Mouse (Mus musculus) gonadal fat pad, adult 2 months (tissue): ENCODE data around the gene Gpr141. TPM values are rescaled to one million over a fixed set of nuclear protein-coding genes. Genes with fewer than 3 reads are reported as not detected.

Experiments
- DNase-seq: peaks from one replicate; pipeline ENCODE4 v3.0.0-alpha.2; 2012; ENCODE audit warnings: low read depth
- polyA plus RNA-seq: library from polyadenylated mRNA; depleted of rRNA; stranded (reverse); fragments of >200 nt; gene quantifications from 2 replicates; pipeline ENCODE4 v1.2.3, GENCODE M21; 2012; rRNA removed

The Gpr141 gene
- polyA plus RNA-seq, 1 experiment = 0.14 TPM

DNA sequence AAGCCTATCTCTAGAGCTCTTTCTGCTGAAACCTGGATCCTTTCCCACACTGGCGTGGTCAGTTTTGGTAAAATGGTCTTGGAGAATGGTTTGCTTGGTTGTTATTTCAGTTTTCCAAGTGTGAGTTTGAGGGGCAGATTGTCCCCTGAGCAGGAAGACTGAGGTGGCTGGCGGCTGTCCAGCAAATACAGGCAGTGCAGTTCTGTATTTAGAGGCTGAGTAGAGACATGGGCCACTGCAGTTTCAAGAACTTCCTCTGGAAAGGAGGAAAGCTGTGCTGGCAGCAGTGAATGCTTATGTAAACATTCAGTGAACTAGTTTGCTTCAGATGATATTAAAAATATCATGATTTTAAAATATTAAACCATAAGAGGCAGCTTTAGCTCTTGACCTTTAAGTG is 93.2 kb downstream of the Gpr141 start:
- no peak for DNase-seq

GRCm38 (mm10) chr13:19718954-19719353 is 105.1 kb downstream of the Gpr141 start:
- no peak for DNase-seq

DNA sequence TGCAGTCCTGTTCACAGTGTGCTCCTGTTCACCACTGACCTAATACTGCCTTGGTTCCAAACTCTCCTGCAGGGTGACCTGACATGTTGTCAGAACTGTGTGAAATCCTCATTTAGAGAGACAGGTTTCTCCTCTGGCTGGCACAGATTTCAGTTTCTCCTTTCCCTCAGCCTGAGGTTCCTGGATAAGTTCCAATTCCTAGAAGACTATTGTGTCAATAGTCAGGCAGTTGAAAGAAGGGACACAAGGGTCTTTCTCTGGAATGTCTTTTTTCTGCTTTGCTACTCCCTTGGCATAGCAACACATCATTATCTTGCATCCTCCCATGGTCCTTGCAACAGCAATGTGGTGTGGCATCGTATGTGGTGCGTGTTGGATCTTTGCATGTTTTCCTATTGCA is 106.9 kb downstream of the Gpr141 start:
- no peak for DNase-seq

DNA sequence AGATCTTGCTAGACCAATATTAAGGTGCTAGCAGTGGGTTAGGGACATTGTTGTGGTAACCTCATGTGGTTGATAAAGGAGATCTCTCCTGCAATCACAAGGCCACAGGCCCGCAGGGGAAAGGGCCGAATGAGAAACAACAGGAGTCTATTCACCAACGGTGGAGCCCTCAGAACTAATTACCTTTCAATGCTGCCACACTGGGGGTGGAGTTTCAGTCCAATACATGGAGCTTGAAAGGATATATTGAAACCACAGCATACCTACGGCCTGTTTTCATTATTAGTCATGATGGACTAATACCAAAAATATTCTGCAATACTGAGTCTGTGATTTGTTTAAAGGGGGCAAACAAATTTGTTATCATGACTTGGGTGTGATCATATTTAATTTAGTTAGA is 120.3 kb downstream of the Gpr141 start:
- no peak for DNase-seq

GRCm38 (mm10) chr13:19701443-19702078 is 122.5 kb downstream of the Gpr141 start:
- DNase-seq = no peak

GRCm38 (mm10) chr13:19700733-19701442 is 123.2 kb downstream of the Gpr141 start:
- no peak for DNase-seq

Other genes starting within 250 kb of the Gpr141 start
- gene Epdr1, start 204.3 kb downstream of the Gpr141 start, polyA plus RNA-seq = 7.7 and 14.5 TPM in 2 replicates
- 2.0 and 4.7 TPM in 2 replicates for gene Sfrp4, start 201.2 kb downstream of the Gpr141 start, polyA plus RNA-seq
- gene Nme8, start 126.5 kb downstream of the Gpr141 start, polyA plus RNA-seq = 0.07 and 0.18 TPM in 2 replicates